Mouse (Mus musculus): ENCODE results near the gene Bahcc1. TPM values are rescaled to one million over a fixed set of nuclear protein-coding genes. Genes with fewer than 3 reads are reported as not detected.
A peak's percentile ranks its signal among the peaks of the same experiment; 100 is the strongest.

The Bahcc1 gene
- polyA plus RNA-seq, 1 experiment from 2014 or later = 16.8 TPM

GRCm38 (mm10) chr11:120316690-120317254, 84.0 kb downstream of the Bahcc1 start:
- no peak for ATAC-seq (ENCODE audit: insufficient number of reproducible peaks, insufficient read depth, low FRiP score, low TSS enrichment)
- Histone ChIP-seq H3K4me2 (replicated peaks) (peak overlapping the region; percentile 72), H3K27ac (peak overlapping the region; percentile 98), H3K27me3 (no peaks in the 10 kb centered on the region), H3K36me3 (no peaks in the 10 kb centered on the region), H3K9me3 (no peaks in the 10 kb centered on the region), H3K9ac (peak overlapping the region; percentile 77), H3K4me3 (peak overlapping the region; percentile 47), H3K4me1 (peaks cover 29% of the 10 kb centered on the region)
- 20% methylated on average over 13 of the region's 13 CpGs for WGBS

- Histone ChIP-seq H3K36me3 (no peaks in the 10 kb centered on the region), H3K4me3 (peak overlapping the region; percentile 47), H3K9ac (no peak overlapping the region), H3K27me3 (no peaks in the 10 kb centered on the region), H3K4me1 (peaks cover 26% of the 10 kb centered on the region), H3K4me2 (replicated peaks) (0 out of 2 replicates have a peak overlapping the region, but pooled peaks have one; percentile 72), H3K9me3 (no peaks in the 10 kb centered on the region), H3K27ac (peak overlapping the region; percentile 98; the same call in 1 of the 2 replicates)
- ATAC-seq (ENCODE audit: insufficient number of reproducible peaks, insufficient read depth, low FRiP score, low TSS enrichment) = no peak
- WGBS = 67% methylated on average over 7 of the region's 7 CpGs
Observed at GRCm38 (mm10) chr11:120317456-120317855, 84.7 kb downstream of the Bahcc1 start.

GRCm38 (mm10) chr11:120319310-120319709, 86.6 kb downstream of the Bahcc1 start:
- 87% methylated on average over 5 of the region's 5 CpGs for WGBS
- no peak for ATAC-seq (ENCODE audit: insufficient number of reproducible peaks, insufficient read depth, low FRiP score, low TSS enrichment)
- H3K36me3 ChIP-seq = no peaks in the 10 kb centered on the region

GRCm38 (mm10) chr11:120320156-120320555, 87.4 kb downstream of the Bahcc1 start:
- 93% methylated on average over 10 of the region's 10 CpGs for WGBS
- H3K36me3 ChIP-seq = no peaks in the 10 kb centered on the region
- no peak overlapping the region for H3K4me3 ChIP-seq
- H3K4me1 ChIP-seq = peaks cover 15% of the 10 kb centered on the region
- no peak overlapping the region for H3K4me2 ChIP-seq (replicated peaks)
- no peak for ATAC-seq (ENCODE audit: insufficient number of reproducible peaks, insufficient read depth, low FRiP score, low TSS enrichment)
- H3K9ac ChIP-seq = no peak overlapping the region
- H3K9me3 ChIP-seq = no peaks in the 10 kb centered on the region
- H3K27me3 ChIP-seq = no peaks in the 10 kb centered on the region
- no peak overlapping the region for H3K27ac ChIP-seq

More at GRCm38 (mm10) chr11:120319310-120319709, 86.6 kb downstream of the Bahcc1 start:
- no peak overlapping the region for H3K4me2 ChIP-seq (replicated peaks)
- no peak overlapping the region for H3K27ac ChIP-seq
- no peaks in the 10 kb centered on the region for H3K27me3 ChIP-seq
- peaks cover 22% of the 10 kb centered on the region for H3K4me1 ChIP-seq
- no peaks in the 10 kb centered on the region for H3K9me3 ChIP-seq
- no peak overlapping the region for H3K4me3 ChIP-seq
- no peak overlapping the region for H3K9ac ChIP-seq

- no peaks in the 10 kb centered on the region for H3K27me3 ChIP-seq
- WGBS = 85% methylated on average over 6 of the region's 6 CpGs
- no peak for ATAC-seq (ENCODE audit: insufficient number of reproducible peaks, insufficient read depth, low FRiP score, low TSS enrichment)
Observed at GRCm38 (mm10) chr11:120335431-120336021, 102.8 kb downstream of the Bahcc1 start.

GRCm38 (mm10) chr11:120337447-120337846, 104.7 kb downstream of the Bahcc1 start:
- H3K4me2 ChIP-seq (replicated peaks) = no peak overlapping the region

More at GRCm38 (mm10) chr11:120335431-120336021, 102.8 kb downstream of the Bahcc1 start:
- H3K4me2 ChIP-seq (replicated peaks) = no peak overlapping the region
- H3K9ac ChIP-seq = no peak overlapping the region
- H3K4me3 ChIP-seq = no peak overlapping the region
- no peaks in the 10 kb centered on the region for H3K36me3 ChIP-seq
- peaks cover 6% of the 10 kb centered on the region; the same call in 1 of the 2 replicates for H3K9me3 ChIP-seq
- H3K27ac ChIP-seq = no peak overlapping the region
- no peaks in the 10 kb centered on the region for H3K4me1 ChIP-seq

GRCm38 (mm10) chr11:120338786-120339185, 106.0 kb downstream of the Bahcc1 start:
- Histone ChIP-seq H3K4me1 (no peaks in the 10 kb centered on the region), H3K9me3 (peaks cover 6% of the 10 kb centered on the region; the same call in 1 of the 2 replicates), H3K27ac (no peak overlapping the region), H3K27me3 (no peaks in the 10 kb centered on the region), H3K4me2 (replicated peaks) (no peak overlapping the region), H3K9ac (no peak overlapping the region), H3K36me3 (no peaks in the 10 kb centered on the region), H3K4me3 (no peak overlapping the region)
- no peak for ATAC-seq (ENCODE audit: insufficient number of reproducible peaks, insufficient read depth, low FRiP score, low TSS enrichment)
- 69% methylated on average over 3 of the region's 3 CpGs for WGBS

More at GRCm38 (mm10) chr11:120337447-120337846, 104.7 kb downstream of the Bahcc1 start:
- Histone ChIP-seq H3K36me3 (no peaks in the 10 kb centered on the region), H3K4me1 (no peaks in the 10 kb centered on the region), H3K9ac (no peak overlapping the region), H3K9me3 (peaks cover 6% of the 10 kb centered on the region; the same call in 1 of the 2 replicates), H3K4me3 (no peak overlapping the region), H3K27me3 (no peaks in the 10 kb centered on the region), H3K27ac (no peak overlapping the region)
- WGBS = 51% methylated on average over 2 of the region's 2 CpGs
- ATAC-seq (ENCODE audit: insufficient number of reproducible peaks, insufficient read depth, low FRiP score, low TSS enrichment) = no peak

- 84% methylated on average over 10 of the region's 10 CpGs for WGBS
- no peak for ATAC-seq (ENCODE audit: insufficient number of reproducible peaks, insufficient read depth, low FRiP score, low TSS enrichment)
Observed at GRCm38 (mm10) chr11:120339978-120340513, 107.3 kb downstream of the Bahcc1 start.

GRCm38 (mm10) chr11:120341661-120342060, 108.9 kb downstream of the Bahcc1 start:
- H3K9me3 ChIP-seq = no peaks in the 10 kb centered on the region
- H3K4me1 ChIP-seq = peaks cover 6% of the 10 kb centered on the region
- H3K27me3 ChIP-seq = no peaks in the 10 kb centered on the region
- ATAC-seq (ENCODE audit: insufficient number of reproducible peaks, insufficient read depth, low FRiP score, low TSS enrichment) = no peak
- H3K4me3 ChIP-seq = no peak overlapping the region
- H3K27ac ChIP-seq = no peak overlapping the region
- 94% methylated on average over 4 of the region's 4 CpGs for WGBS
- no peak overlapping the region for H3K4me2 ChIP-seq (replicated peaks)
- H3K36me3 ChIP-seq = peaks cover 11% of the 10 kb centered on the region
- no peak overlapping the region for H3K9ac ChIP-seq

More at GRCm38 (mm10) chr11:120339978-120340513, 107.3 kb downstream of the Bahcc1 start:
- no peak overlapping the region for H3K27ac ChIP-seq
- no peak overlapping the region for H3K9ac ChIP-seq
- H3K36me3 ChIP-seq = peaks cover 2% of the 10 kb centered on the region
- H3K4me1 ChIP-seq = peaks cover 1% of the 10 kb centered on the region; the same call in 1 of the 2 replicates
- no peak overlapping the region for H3K4me2 ChIP-seq (replicated peaks)
- H3K27me3 ChIP-seq = no peaks in the 10 kb centered on the region
- H3K9me3 ChIP-seq = no peaks in the 10 kb centered on the region
- H3K4me3 ChIP-seq = no peak overlapping the region

Small RNA genes within 50 kb of the gene (microRNA-seq; reads per million reads assigned to microRNA genes)
- not detected for gene Gm47297

Other genes with a start within 250 kb of the Bahcc1 start
- gene Aatk, start 185.8 kb upstream of the Bahcc1 start, polyA plus RNA-seq (2016; fragmentation: Nextera tagmentation; extraction: Ambion mirVana) = 5.8 and 5.9 TPM in 2 replicates
- gene Cep131, start 146.1 kb upstream of the Bahcc1 start, polyA plus RNA-seq (2016; fragmentation: Nextera tagmentation; extraction: Ambion mirVana) = 43.3 and 43.9 TPM in 2 replicates
- 18.5 and 19.2 TPM in 2 replicates for gene Tepsin, start 134.2 kb upstream of the Bahcc1 start, polyA plus RNA-seq (2016; fragmentation: Nextera tagmentation; extraction: Ambion mirVana)
- 67.4 and 73.6 TPM in 2 replicates for gene Ndufaf8, start 134.0 kb upstream of the Bahcc1 start, polyA plus RNA-seq (2016; fragmentation: Nextera tagmentation; extraction: Ambion mirVana)
- 95.0 and 99.5 TPM in 2 replicates for gene Slc38a10, start 81.6 kb upstream of the Bahcc1 start, polyA plus RNA-seq (2016; fragmentation: Nextera tagmentation; extraction: Ambion mirVana)
- gene Actg1, start 115.6 kb downstream of the Bahcc1 start, polyA plus RNA-seq (2016; fragmentation: Nextera tagmentation; extraction: Ambion mirVana) = 3,148 and 3,183 TPM in 2 replicates
- 0.61 and 0.78 TPM in 2 replicates for gene Fscn2, start 128.6 kb downstream of the Bahcc1 start, polyA plus RNA-seq (2016; fragmentation: Nextera tagmentation; extraction: Ambion mirVana)
- gene Faap100, start 145.8 kb downstream of the Bahcc1 start, polyA plus RNA-seq (2016; fragmentation: Nextera tagmentation; extraction: Ambion mirVana) = 44.6 and 48.3 TPM in 2 replicates
- 48.8 and 52.9 TPM in 2 replicates for gene Nploc4, start 204.8 kb downstream of the Bahcc1 start, polyA plus RNA-seq (2016; fragmentation: Nextera tagmentation; extraction: Ambion mirVana)
- 2.1 and 3.6 TPM in 2 replicates for gene Tspan10, start 209.7 kb downstream of the Bahcc1 start, polyA plus RNA-seq (2016; fragmentation: Nextera tagmentation; extraction: Ambion mirVana)
- gene Pde6g, start 220.6 kb downstream of the Bahcc1 start, polyA plus RNA-seq (2016; fragmentation: Nextera tagmentation; extraction: Ambion mirVana) = 0.28 TPM in 1 of 2 replicates, not detected in the other
- 11.2 and 12.0 TPM in 2 replicates for gene Oxld1, start 225.1 kb downstream of the Bahcc1 start, polyA plus RNA-seq (2016; fragmentation: Nextera tagmentation; extraction: Ambion mirVana)
- gene Ccdc137, start 225.2 kb downstream of the Bahcc1 start, polyA plus RNA-seq (2016; fragmentation: Nextera tagmentation; extraction: Ambion mirVana) = 41.8 and 42.2 TPM in 2 replicates
- gene Arl16, start 234.7 kb downstream of the Bahcc1 start, polyA plus RNA-seq (2016; fragmentation: Nextera tagmentation; extraction: Ambion mirVana) = 62.9 and 64.2 TPM in 2 replicates